21 mouse cellular contexts compared by ENCODE assay signal in the genomic region with DNA sequence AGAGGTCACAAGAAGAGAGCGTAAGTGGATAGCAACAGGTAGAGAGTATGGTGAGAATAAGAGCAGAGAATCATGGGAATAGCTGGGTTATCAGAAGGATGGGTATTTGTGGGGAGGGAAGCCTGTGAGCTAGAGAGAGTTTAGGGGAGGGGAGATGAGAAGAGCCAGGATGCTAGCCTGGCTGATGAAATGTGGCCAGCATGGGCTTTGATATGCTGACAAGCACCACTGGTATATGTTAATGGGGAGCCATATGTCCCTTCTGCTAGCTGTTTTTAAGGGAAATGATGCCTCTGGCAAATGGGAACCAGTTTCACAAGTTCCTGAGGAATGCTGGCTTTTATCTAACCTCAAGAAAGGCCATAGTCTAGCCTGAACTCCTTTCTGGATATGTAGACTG. TPM values are rescaled to one million over a fixed set of nuclear protein-coding genes. Genes with fewer than 3 reads are reported as not detected.
DNase-seq lines count a peak whose midpoint lies in the region; ATAC-seq and TF ChIP-seq lines count a peak whose summit lies in the region.
"Had no signal": no experiment of that assay in that cellular context is flagged by ENCODE, and none has a peak within 500 bp of the region (broad histone marks: within the 10 kb centered on the region; RNA-seq: fewer than 3 reads in every experiment).

No protein-coding gene starts in this region.

- no peaks in the 10 kb centered on the region for H3K27me3 ChIP-seq in forebrain, embryonic 14.5 days (replicated peaks; ENCODE audit: control insufficient read depth, insufficient read depth, low read length)
- H3K27me3 ChIP-seq in forebrain, embryonic 10.5 days (ENCODE audit: poor library complexity, severe bottlenecking): no peaks in the 10 kb centered on the region
- no peaks in the 10 kb centered on the region for H3K27me3 ChIP-seq in forebrain, embryonic 16.5 days (replicated peaks; ENCODE audit: control insufficient read depth, insufficient read depth, low read length)
- H3K27me3 ChIP-seq in forebrain, embryonic 12.5 days: no peaks in the 10 kb centered on the region
- H3K27me3 ChIP-seq in ES-Bruce4 (ENCODE audit: control insufficient read depth, insufficient read depth, low read length, poor library complexity, severe bottlenecking): no peaks in the 10 kb centered on the region
- H3K27me3 ChIP-seq in hindbrain, embryonic 12.5 days: no peaks in the 10 kb centered on the region
- H3K27me3 ChIP-seq: CH12.LX; embryonic facial prominence, embryonic 12.5 days; Patski had no signal

- TF ChIP-seq POLR2A in ES-Bruce4 (IDR thresholded peaks at IDR 0.05; ENCODE audit: insufficient read depth, low read length): no peak
- no peak for TF ChIP-seq POLR2A in brain, embryonic 14.5 days (IDR thresholded peaks at IDR 0.05; ENCODE audit: borderline replicate concordance, extremely low read depth, insufficient read depth, insufficient read length, poor library complexity, severe bottlenecking)

- H3K4me3 ChIP-seq in forebrain, embryonic 14.5 days (ENCODE audit: low read depth, low read length): no peak overlapping the region
- no peak overlapping the region for H3K4me3 ChIP-seq in forebrain, embryonic 10.5 days
- H3K4me3 ChIP-seq in forebrain, embryonic 16.5 days (replicated peaks; ENCODE audit: low read length): no peak overlapping the region
- H3K4me3 ChIP-seq in forebrain, embryonic 12.5 days (replicated peaks): no peak overlapping the region
- no peak overlapping the region for H3K4me3 ChIP-seq in ES-Bruce4 (ENCODE audit: low read depth, low read length)
- H3K4me3 ChIP-seq in hindbrain, embryonic 12.5 days: no peak overlapping the region
- H3K4me3 ChIP-seq: embryonic facial prominence, embryonic 10.5 days; embryonic facial prominence, embryonic 12.5 days had no signal

- H3K27ac ChIP-seq in forebrain, embryonic 14.5 days (ENCODE audit: low read depth, low read length): no peak overlapping the region
- no peak overlapping the region for H3K27ac ChIP-seq in forebrain, embryonic 10.5 days
- no peak overlapping the region for H3K27ac ChIP-seq in forebrain, embryonic 16.5 days (ENCODE audit: low read length)
- no peak overlapping the region for H3K27ac ChIP-seq in forebrain, embryonic 12.5 days
- peak overlapping the region; percentile 78 for H3K27ac ChIP-seq in ES-Bruce4 (ENCODE audit: insufficient read depth, low read length)
- no peak overlapping the region for H3K27ac ChIP-seq in hindbrain, embryonic 12.5 days
- H3K27ac ChIP-seq: embryonic facial prominence, embryonic 10.5 days; embryonic facial prominence, embryonic 12.5 days had no signal

- no peaks in the 10 kb centered on the region for H3K9me3 ChIP-seq in forebrain, embryonic 14.5 days (replicated peaks; ENCODE audit: control insufficient read depth, low read length)
- H3K9me3 ChIP-seq in forebrain, embryonic 10.5 days: no peaks in the 10 kb centered on the region
- H3K9me3 ChIP-seq in forebrain, embryonic 16.5 days (ENCODE audit: control insufficient read depth, low read length): no peaks in the 10 kb centered on the region
- no peaks in the 10 kb centered on the region for H3K9me3 ChIP-seq in forebrain, embryonic 12.5 days
- H3K9me3 ChIP-seq in ES-Bruce4 (replicated peaks; ENCODE audit: control insufficient read depth, insufficient read depth, low read length, poor library complexity, severe bottlenecking): no peaks in the 10 kb centered on the region
- H3K9me3 ChIP-seq in hindbrain, embryonic 12.5 days (replicated peaks): no peaks in the 10 kb centered on the region
- H3K9me3 ChIP-seq: embryonic facial prominence, embryonic 10.5 days; embryonic facial prominence, embryonic 12.5 days; G1E had no signal

- H3K4me1 ChIP-seq in forebrain, embryonic 14.5 days (ENCODE audit: control insufficient read depth, insufficient read depth, low read length): no peaks in the 10 kb centered on the region
- no peaks in the 10 kb centered on the region for H3K4me1 ChIP-seq in forebrain, embryonic 10.5 days
- peaks cover 6% of the 10 kb centered on the region; the same call in 1 of the 2 replicates for H3K4me1 ChIP-seq in forebrain, embryonic 16.5 days (replicated peaks; ENCODE audit: control insufficient read depth, insufficient read depth, low read length)
- H3K4me1 ChIP-seq in forebrain, embryonic 12.5 days: no peaks in the 10 kb centered on the region
- peaks cover 17% of the 10 kb centered on the region for H3K4me1 ChIP-seq in ES-Bruce4 (ENCODE audit: control insufficient read depth, insufficient read depth, low read length)
- no peaks in the 10 kb centered on the region for H3K4me1 ChIP-seq in hindbrain, embryonic 12.5 days
- H3K4me1 ChIP-seq: embryonic facial prominence, embryonic 12.5 days had no signal

- no peak overlapping the region for H3K9ac ChIP-seq in forebrain, embryonic 14.5 days (ENCODE audit: low read length)
- H3K9ac ChIP-seq in forebrain, embryonic 16.5 days (replicated peaks; ENCODE audit: low read depth, low read length): no peak overlapping the region
- no peak overlapping the region for H3K9ac ChIP-seq in forebrain, embryonic 12.5 days
- no peak overlapping the region for H3K9ac ChIP-seq in ES-Bruce4 (ENCODE audit: low read depth, poor library complexity, severe bottlenecking)
- H3K9ac ChIP-seq in hindbrain, embryonic 12.5 days: no peak overlapping the region
- H3K9ac ChIP-seq: embryonic facial prominence, embryonic 12.5 days had no signal

- peak; percentile 65; the same call in 1 of the 2 replicates for ATAC-seq in forebrain, embryonic 14.5 days
- ATAC-seq in forebrain, embryonic 16.5 days: peak; percentile 71; the same call in 1 of the 2 replicates
- no peak for ATAC-seq in forebrain, embryonic 12.5 days (ENCODE audit: low FRiP score)
- no peak for ATAC-seq in hindbrain, embryonic 12.5 days (ENCODE audit: low FRiP score)
- ATAC-seq: activated CD4-positive, CD25-positive, alpha-beta regulatory T cell, adult 4 months; CD4-positive, CD25-positive, alpha-beta regulatory T cell, adult 4 months; Patski had no signal

- no peak overlapping the region for H3K4me2 ChIP-seq in forebrain, embryonic 14.5 days (ENCODE audit: low read length)
- H3K4me2 ChIP-seq in forebrain, embryonic 16.5 days (ENCODE audit: low read length): no peak overlapping the region
- no peak overlapping the region for H3K4me2 ChIP-seq in forebrain, embryonic 12.5 days
- H3K4me2 ChIP-seq in hindbrain, embryonic 12.5 days (replicated peaks): no peak overlapping the region
- H3K4me2 ChIP-seq: embryonic facial prominence, embryonic 12.5 days had no signal

- 100% methylated on average over 1 of the region's 1 CpGs for WGBS in forebrain, embryonic 14.5 days
- 96% methylated on average over 1 of the region's 1 CpGs for WGBS in forebrain, embryonic 10.5 days
- 94% methylated on average over 1 of the region's 1 CpGs for WGBS in forebrain, embryonic 16.5 days
- 96% methylated on average over 1 of the region's 1 CpGs for WGBS in forebrain, embryonic 12.5 days
- 95% methylated on average over 1 of the region's 1 CpGs for WGBS in hindbrain, embryonic 12.5 days

- no peak for TF ChIP-seq CTCF in ES-Bruce4 (IDR thresholded peaks at IDR 0.05; ENCODE audit: low read depth, low read length)
- TF ChIP-seq CTCF in brain, embryonic 14.5 days (IDR thresholded peaks at IDR 0.05; ENCODE audit: borderline replicate concordance, extremely low read depth, insufficient read depth, insufficient read length): no peak

- TF ChIP-seq EP300 in ES-Bruce4 (IDR thresholded peaks at IDR 0.05; ENCODE audit: insufficient read depth, low read depth, low read length): peak; percentile 91

- no peaks in the 10 kb centered on the region for H3K36me3 ChIP-seq in forebrain, embryonic 14.5 days (ENCODE audit: control insufficient read depth, insufficient read depth, low read length)
- no peaks in the 10 kb centered on the region for H3K36me3 ChIP-seq in forebrain, embryonic 10.5 days (replicated peaks)
- no peaks in the 10 kb centered on the region for H3K36me3 ChIP-seq in forebrain, embryonic 16.5 days (ENCODE audit: control insufficient read depth, insufficient read depth)
- no peaks in the 10 kb centered on the region for H3K36me3 ChIP-seq in forebrain, embryonic 12.5 days (replicated peaks)
- H3K36me3 ChIP-seq in ES-Bruce4 (ENCODE audit: control insufficient read depth, insufficient read depth, low read length, poor library complexity, severe bottlenecking): no peaks in the 10 kb centered on the region
- no peaks in the 10 kb centered on the region for H3K36me3 ChIP-seq in hindbrain, embryonic 12.5 days
- H3K36me3 ChIP-seq: embryonic facial prominence, embryonic 10.5 days; embryonic facial prominence, embryonic 12.5 days; G1E had no signal

- peak; percentile 58 for DNase-seq in forebrain, embryonic 14.5 days (ENCODE audit: low spot score)
- no peak for DNase-seq in forebrain, embryonic 10.5 days (ENCODE audit: extremely low spot score, low spot score)
- DNase-seq in brain, embryonic 14.5 days (ENCODE audit: low read depth): peak; percentile 59
- DNase-seq: adrenal gland, adult 8-10 months; B cell, adult 2 months; cerebellum, adult 11 months; cerebellum, adult 18-20 months; cerebellum, adult 8-10 months; cerebellum, adult 9-11 months; cerebellum, postnatal 36 days had no signal

RNA-seq across cellular contexts. Expression of gene Adcy3, which starts 36.2 kb away (rescaled TPM):
- polyA plus RNA-seq in forebrain, embryonic 14.5 days (2014; fragmentation: Nextera tagmentation; extraction: Ambion mirVana): 5.3 and 6.5 TPM in 2 replicates
- polyA plus RNA-seq in forebrain, embryonic 10.5 days (2016; fragmentation: Nextera tagmentation; extraction: Ambion mirVana): 4.0 and 4.7 TPM in 2 replicates
- 12.2 and 12.9 TPM in 2 replicates for polyA plus RNA-seq in forebrain, embryonic 16.5 days (2015; fragmentation: Nextera tagmentation; extraction: Ambion mirVana)
- 8.0 and 8.1 TPM in 2 replicates for polyA plus RNA-seq in forebrain, embryonic 12.5 days (2016; fragmentation: Nextera tagmentation; extraction: Ambion mirVana)
- polyA plus RNA-seq in ES-Bruce4 (2011; ENCODE audit: insufficient read depth, insufficient read length, low read depth, missing spikeins): 8.2 and 9.2 TPM in 2 replicates
- 8.4 and 13.1 TPM in 2 replicates for polyA plus RNA-seq in brain, embryonic 14.5 days (2012; rRNA removed)
- polyA plus RNA-seq in hindbrain, embryonic 12.5 days (2016; fragmentation: Nextera tagmentation; extraction: Ambion mirVana): 10.2 and 11.0 TPM in 2 replicates
- polyA plus RNA-seq: G1E had no signal

Comparison
In these comparisons a context has a peak if more than half of its experiments do, and no peak if none do; other contexts are left out.
1. ATAC-seq: peak in forebrain, embryonic 14.5 days (single experiment) and forebrain, embryonic 16.5 days (single experiment); none in forebrain, embryonic 12.5 days (single experiment) and hindbrain, embryonic 12.5 days (single experiment).